ENCODE assay signal across 8 mouse cellular contexts in the genomic region with DNA sequence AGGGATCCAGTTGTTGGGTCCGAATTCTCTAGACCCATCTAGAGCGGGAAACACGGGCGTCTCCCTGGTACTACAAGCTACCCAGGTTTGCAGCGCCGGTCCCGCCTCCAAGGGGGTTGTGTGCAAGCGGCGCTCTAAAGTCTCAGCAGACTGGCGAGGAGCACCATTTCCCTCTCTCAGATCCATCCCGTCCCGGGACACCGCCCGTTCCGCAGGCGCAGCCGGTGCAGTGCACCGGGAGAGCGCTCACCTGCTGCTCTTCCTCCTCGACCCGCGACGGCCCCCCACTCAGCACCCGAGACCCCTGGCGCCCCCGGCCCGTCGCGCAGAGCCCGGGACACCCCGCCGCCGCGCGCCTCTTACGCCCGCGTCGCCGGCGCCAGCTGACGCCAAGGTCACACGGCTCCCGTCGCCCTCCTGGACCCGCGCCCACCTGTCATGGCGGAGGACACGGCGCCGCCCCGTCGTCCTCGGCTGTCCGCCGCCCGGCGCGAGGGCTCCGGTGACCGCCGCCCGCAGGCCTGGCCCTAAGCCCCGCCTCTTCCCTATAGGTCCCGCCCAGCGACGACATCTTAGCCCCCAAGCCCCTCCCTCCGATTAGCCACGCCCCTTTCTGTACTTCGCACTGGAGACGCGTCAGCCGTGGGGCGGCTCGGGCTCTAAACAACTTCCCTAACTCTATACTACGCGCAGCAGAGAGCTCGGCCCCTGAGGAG. TPM values are rescaled to one million over a fixed set of nuclear protein-coding genes. Genes with fewer than 3 reads are reported as not detected.
A peak's percentile ranks its signal among the peaks of the same experiment; 100 is the strongest.
DNase-seq lines count a peak whose midpoint lies in the region; ATAC-seq and TF ChIP-seq lines count a peak whose summit lies in the region.

A gene (minus strand): TSS at position 534 of the 716 bp plus-strand sequence.

- peak within 1 kb of the TSS; percentile 74 for H3K9ac ChIP-seq in forebrain, embryonic 12.5 days
- peak within 1 kb of the TSS; percentile 87 for H3K9ac ChIP-seq in heart, postnatal 0 days (replicated peaks; ENCODE audit: low read depth, low read length)
- peak within 1 kb of the TSS; percentile 73 for H3K9ac ChIP-seq in liver, embryonic 16.5 days (ENCODE audit: low read depth, low read length)
- peak within 1 kb of the TSS; percentile 78 for H3K9ac ChIP-seq in neural tube, embryonic 13.5 days

- peaks cover 39% of the 10 kb centered on the region for H3K4me1 ChIP-seq in E14TG2a.4 (replicated peaks; ENCODE audit: low read depth, low read length)
- H3K4me1 ChIP-seq in forebrain, embryonic 12.5 days, result peaks cover 51% of the 10 kb centered on the region
- peaks cover 33% of the 10 kb centered on the region for H3K4me1 ChIP-seq in heart, postnatal 0 days (ENCODE audit: control insufficient read depth, insufficient read depth)
- peaks cover 14% of the 10 kb centered on the region for H3K4me1 ChIP-seq in liver, embryonic 16.5 days (ENCODE audit: control insufficient read depth, low read depth, low read length)
- peaks cover 48% of the 10 kb centered on the region for H3K4me1 ChIP-seq in neural tube, embryonic 13.5 days (replicated peaks)
- peaks cover 16% of the 10 kb centered on the region for H3K4me1 ChIP-seq in testis, adult 2 months (ENCODE audit: control insufficient read depth, insufficient read depth, low read length)

- WGBS in forebrain, embryonic 12.5 days, result under 1% methylated on average over 59 of the region's 78 CpGs
- under 1% methylated on average over 76 of the region's 78 CpGs for WGBS in heart, postnatal 0 days
- WGBS in liver, embryonic 16.5 days (ENCODE audit: insufficient replicate concordance), result under 1% methylated on average over 77 of the region's 78 CpGs
- WGBS in neural tube, embryonic 13.5 days, result under 1% methylated on average over 78 of the region's 78 CpGs

- no peaks in the 10 kb centered on the region for H3K9me3 ChIP-seq in E14TG2a.4 (ENCODE audit: low read length)
- H3K9me3 ChIP-seq in forebrain, embryonic 12.5 days, result no peaks in the 10 kb centered on the region
- H3K9me3 ChIP-seq in heart, postnatal 0 days (replicated peaks; ENCODE audit: control insufficient read depth, low read length), result no peaks in the 10 kb centered on the region
- no peaks in the 10 kb centered on the region for H3K9me3 ChIP-seq in liver, embryonic 16.5 days (replicated peaks; ENCODE audit: control insufficient read depth, low read length)
- H3K9me3 ChIP-seq in neural tube, embryonic 13.5 days, result no peaks in the 10 kb centered on the region

- peak; percentile 90 for ATAC-seq in forebrain, embryonic 12.5 days (ENCODE audit: low FRiP score)
- ATAC-seq in heart, postnatal 0 days (ENCODE audit: insufficient read depth, low read depth), result peak; percentile 90
- ATAC-seq in liver, embryonic 16.5 days (ENCODE audit: low read depth), result peak; percentile 89
- ATAC-seq in neural tube, embryonic 13.5 days (ENCODE audit: low read depth), result peak; percentile 86

- peak within 1 kb of the TSS; percentile 93 for H3K4me3 ChIP-seq in E14TG2a.4 (replicated peaks; ENCODE audit: low read length)
- H3K4me3 ChIP-seq in forebrain, embryonic 12.5 days (replicated peaks), result peak within 1 kb of the TSS; percentile 73
- peak within 1 kb of the TSS; percentile 77 for H3K4me3 ChIP-seq in heart, postnatal 0 days (ENCODE audit: low read depth, low read length)
- H3K4me3 ChIP-seq in liver, embryonic 16.5 days (ENCODE audit: low read depth, low read length), result peak within 1 kb of the TSS; percentile 72
- peak within 1 kb of the TSS; percentile 69 for H3K4me3 ChIP-seq in neural tube, embryonic 13.5 days
- H3K4me3 ChIP-seq in testis, adult 2 months (ENCODE audit: control insufficient read depth, low read depth, low read length), result peak within 1 kb of the TSS; percentile 94

- no peak for TF ChIP-seq EP300 in heart, postnatal 0 days (IDR thresholded peaks at IDR 0.05; ENCODE audit: low read depth)

- DNase-seq in c-Kit-positive CD71-positive TER-119-positive erythroid progenitor cells, embryonic 14.5 days (ENCODE audit: low spot score), result peak; percentile 94
- peak; percentile 95 for DNase-seq in heart, postnatal 0 days (ENCODE audit: low spot score)
- peak; percentile 99 for DNase-seq in kidney, postnatal 4 days

- TF ChIP-seq POLR2A in testis, adult 2 months (IDR thresholded peaks at IDR 0.05; ENCODE audit: control insufficient read depth, low read depth, low read length), result peak; percentile 68

- H3K36me3 ChIP-seq in E14TG2a.4 (ENCODE audit: insufficient read depth, low read length), result no peaks in the 10 kb centered on the region
- no peaks in the 10 kb centered on the region for H3K36me3 ChIP-seq in forebrain, embryonic 12.5 days (replicated peaks)
- no peaks in the 10 kb centered on the region for H3K36me3 ChIP-seq in heart, postnatal 0 days (replicated peaks; ENCODE audit: control insufficient read depth, insufficient read depth, low read length)
- H3K36me3 ChIP-seq in liver, embryonic 16.5 days (ENCODE audit: control insufficient read depth, insufficient read depth), result no peaks in the 10 kb centered on the region
- H3K36me3 ChIP-seq in neural tube, embryonic 13.5 days, result no peaks in the 10 kb centered on the region
- no peaks in the 10 kb centered on the region for H3K36me3 ChIP-seq in testis, adult 2 months (ENCODE audit: control insufficient read depth, insufficient read depth, low read length)

- no peak within 1 kb of the TSS for H3K27ac ChIP-seq in forebrain, embryonic 12.5 days
- H3K27ac ChIP-seq in heart, postnatal 0 days (ENCODE audit: low read depth), result peak within 1 kb of the TSS; percentile 95
- H3K27ac ChIP-seq in liver, embryonic 16.5 days (ENCODE audit: low read length), result peak within 1 kb of the TSS; percentile 82
- peak within 1 kb of the TSS; percentile 19; the same call in 1 of the 2 replicates for H3K27ac ChIP-seq in neural tube, embryonic 13.5 days (replicated peaks)
- peak within 1 kb of the TSS; percentile 64 for H3K27ac ChIP-seq in testis, adult 2 months (ENCODE audit: control insufficient read depth, insufficient read depth, low read depth, low read length)

- H3K27me3 ChIP-seq in E14TG2a.4 (ENCODE audit: insufficient read depth, low read length), result peaks cover 64% of the 10 kb centered on the region
- H3K27me3 ChIP-seq in forebrain, embryonic 12.5 days, result peaks cover 39% of the 10 kb centered on the region
- no peaks in the 10 kb centered on the region for H3K27me3 ChIP-seq in heart, postnatal 0 days (ENCODE audit: control insufficient read depth, insufficient read depth, low read length)
- H3K27me3 ChIP-seq in liver, embryonic 16.5 days (ENCODE audit: control insufficient read depth, insufficient read depth, low read depth, low read length), result no peaks in the 10 kb centered on the region
- H3K27me3 ChIP-seq in neural tube, embryonic 13.5 days, result peaks cover 26% of the 10 kb centered on the region
- no peaks in the 10 kb centered on the region for H3K27me3 ChIP-seq in testis, adult 2 months (ENCODE audit: control insufficient read depth, insufficient read depth, low read length)

- H3K4me2 ChIP-seq in forebrain, embryonic 12.5 days, result peak within 1 kb of the TSS; percentile 93
- H3K4me2 ChIP-seq in heart, postnatal 0 days (ENCODE audit: low read depth, low read length), result peak within 1 kb of the TSS; percentile 74
- H3K4me2 ChIP-seq in liver, embryonic 16.5 days (ENCODE audit: low read depth, low read length), result peak within 1 kb of the TSS; percentile 90
- peak within 1 kb of the TSS; percentile 83 for H3K4me2 ChIP-seq in neural tube, embryonic 13.5 days

- no peak for TF ChIP-seq CTCF in E14TG2a.4 (conservative IDR thresholded peaks at IDR 0.05; ENCODE audit: low read length)
- TF ChIP-seq CTCF in heart, postnatal 0 days (IDR thresholded peaks at IDR 0.05; ENCODE audit: low read depth), result no peak
- TF ChIP-seq CTCF in testis, adult 2 months (IDR thresholded peaks at IDR 0.05; ENCODE audit: control insufficient read depth, insufficient read depth, insufficient replicate concordance, low read depth, low read length), result no peak

RNA-seq across cellular contexts. Expression of the gene that starts here (rescaled TPM):
- 15.3 and 17.2 TPM in 2 replicates for polyA plus RNA-seq in forebrain, embryonic 12.5 days (2016; fragmentation: Nextera tagmentation; extraction: Ambion mirVana)
- total RNA-seq in heart, postnatal 0 days (2014; rRNA removed; ENCODE audit: low replicate concordance), result 114 and 136 TPM in 2 replicates
- 188 TPM in 2 replicates for polyA plus RNA-seq in heart, postnatal 0 days (2015; fragmentation: Nextera tagmentation; extraction: Ambion mirVana)
- polyA plus RNA-seq in liver, embryonic 16.5 days (2015; fragmentation: Nextera tagmentation; extraction: Ambion mirVana), result 16.4 and 18.2 TPM in 2 replicates
- 35.3 and 47.8 TPM in 2 replicates for polyA plus RNA-seq in neural tube, embryonic 13.5 days (2015; fragmentation: Nextera tagmentation; extraction: Ambion mirVana)
- 22.0 and 28.9 TPM in 2 replicates for polyA plus RNA-seq in testis, adult 2 months (2012; rRNA removed)
